Mouse (Mus musculus): ENCODE data around the gene Ccser2.

The Ccser2 gene

DNA sequence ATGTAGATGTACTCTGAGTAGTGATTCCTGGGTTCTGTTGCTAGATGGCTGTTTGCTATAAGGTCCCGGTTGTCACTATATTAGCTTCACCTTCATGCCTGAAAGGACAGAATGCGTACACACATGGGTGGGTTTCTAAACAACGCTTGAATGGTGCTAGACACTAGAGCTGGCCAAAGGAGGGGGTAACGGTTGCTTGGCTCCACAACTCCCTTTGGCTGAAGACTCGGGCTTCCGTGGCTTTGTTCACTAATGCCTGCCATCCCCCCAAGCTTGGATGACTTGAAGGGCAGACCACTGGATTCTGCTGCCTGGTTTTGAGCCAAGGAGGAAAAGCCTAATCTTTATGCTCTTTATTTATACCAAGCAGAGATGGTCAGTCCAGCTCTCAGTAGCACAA is 98.3 kb downstream of the Ccser2 start:
- no peak for DNase-seq (ENCODE audit: low read depth, low spot score)

DNA sequence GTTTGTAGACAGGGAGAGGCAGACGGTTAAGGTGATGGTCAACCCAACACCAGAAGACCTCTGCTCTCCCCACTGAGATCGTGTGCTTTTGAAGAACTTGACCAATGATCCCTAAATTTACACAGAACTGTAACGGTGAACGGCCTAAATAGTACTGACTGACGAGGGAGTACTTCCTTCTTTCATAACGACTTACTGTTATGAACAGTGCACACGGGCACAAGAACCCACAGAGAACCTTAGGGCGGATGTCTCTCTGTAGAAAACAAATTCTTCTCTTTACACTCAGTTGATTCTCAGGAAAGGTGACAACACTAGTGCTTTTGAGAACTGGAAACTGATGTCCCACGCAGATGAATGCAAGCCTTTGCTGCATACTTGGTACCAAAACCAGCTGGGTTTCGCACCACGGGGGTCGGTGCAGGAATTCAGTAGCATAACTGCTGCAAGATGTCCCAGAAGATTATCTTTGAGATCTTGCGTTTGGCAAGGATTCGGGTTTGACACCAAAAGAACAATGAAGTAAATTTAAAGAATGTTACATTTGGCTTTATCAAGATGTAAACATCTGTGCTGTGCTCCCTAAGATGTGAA is 99.7 kb downstream of the Ccser2 start:
- no peak for DNase-seq (ENCODE audit: low read depth, low spot score)

DNA sequence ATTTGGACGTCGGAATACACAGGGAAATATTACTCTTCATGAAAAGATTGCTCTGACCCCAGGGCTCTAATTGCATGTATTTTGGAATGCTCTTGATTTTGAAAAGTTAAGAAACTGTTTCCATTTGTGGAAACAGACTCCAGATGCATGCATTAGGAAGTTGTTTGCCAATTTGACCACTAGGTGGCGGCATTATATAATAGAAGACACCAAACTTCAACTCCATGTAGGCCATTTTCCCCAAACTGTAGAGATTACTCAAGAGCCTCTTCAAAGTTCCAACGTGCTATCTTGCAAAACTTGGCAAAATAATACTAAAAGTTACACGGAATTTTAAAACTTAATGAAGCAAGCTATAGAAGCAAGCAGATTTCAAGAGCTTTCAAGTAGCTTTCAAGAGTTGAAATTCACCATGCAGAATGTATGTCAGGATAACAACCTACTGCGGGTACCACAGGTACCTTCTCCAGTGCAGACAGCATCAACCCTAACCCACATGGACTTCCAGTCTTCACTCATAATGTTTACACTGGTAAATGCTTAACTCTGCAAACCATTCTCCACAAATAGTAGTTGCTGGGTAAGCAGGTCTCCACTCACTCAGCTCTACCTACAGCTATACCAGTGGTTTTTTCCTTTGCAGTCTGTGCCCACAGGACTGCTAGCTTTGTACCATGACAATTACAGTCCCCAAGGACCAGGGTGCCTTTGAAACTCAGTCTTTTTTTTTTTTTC is 101.4 kb downstream of the Ccser2 start:
- DNase-seq (ENCODE audit: low read depth, low spot score): peak; percentile 54

DNA sequence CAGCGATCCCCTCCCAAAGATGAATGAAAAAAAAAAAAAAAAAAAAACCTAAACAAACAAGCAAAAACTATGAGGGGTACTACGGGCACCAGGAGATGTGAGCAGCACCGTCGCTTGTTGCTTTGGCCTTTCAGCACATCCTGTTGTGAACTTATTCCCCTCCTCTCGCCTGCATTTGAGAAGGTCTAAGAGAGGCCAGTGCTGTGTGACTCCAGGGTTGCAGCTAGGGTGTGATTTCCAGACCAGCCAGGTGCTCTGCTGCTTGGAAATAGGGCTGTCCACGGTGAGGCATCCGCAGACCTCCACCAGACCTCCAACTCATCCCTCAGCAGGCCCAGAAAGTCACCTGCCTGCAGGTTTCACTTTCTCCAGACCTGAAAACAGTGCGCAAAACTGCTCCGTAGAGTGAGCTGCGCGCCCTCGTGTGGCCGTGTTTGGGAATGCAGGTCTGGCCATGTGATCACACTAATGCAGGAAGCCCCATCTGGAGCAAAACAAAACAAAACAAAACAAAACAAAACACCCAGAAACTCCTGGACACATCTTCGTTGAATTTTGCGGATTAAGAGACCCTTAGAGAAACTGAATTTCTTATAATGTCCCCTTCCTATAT is 104.6 kb downstream of the Ccser2 start:
- DNase-seq (ENCODE audit: low read depth, low spot score): peak; percentile 65

DNA sequence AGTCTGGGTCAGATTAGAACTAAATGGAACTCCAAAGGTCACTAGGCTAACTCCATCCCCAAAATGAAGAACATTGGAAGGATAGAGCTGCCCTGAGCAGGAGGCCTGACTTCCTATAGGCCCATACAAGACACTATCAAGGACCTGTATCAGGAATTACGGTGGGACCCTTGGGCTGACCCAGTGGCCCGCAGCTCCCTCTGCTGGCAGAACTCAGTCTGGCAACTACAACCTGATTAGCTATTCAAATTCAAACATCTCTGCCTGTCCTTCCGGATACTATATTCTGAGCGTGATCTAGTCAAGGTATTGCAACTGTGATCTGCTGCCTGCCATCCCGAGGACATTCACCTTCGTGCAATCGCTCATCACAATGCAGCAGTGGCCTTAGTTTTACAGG is 106.2 kb downstream of the Ccser2 start:
- no peak for DNase-seq (ENCODE audit: low read depth, low spot score)

DNA sequence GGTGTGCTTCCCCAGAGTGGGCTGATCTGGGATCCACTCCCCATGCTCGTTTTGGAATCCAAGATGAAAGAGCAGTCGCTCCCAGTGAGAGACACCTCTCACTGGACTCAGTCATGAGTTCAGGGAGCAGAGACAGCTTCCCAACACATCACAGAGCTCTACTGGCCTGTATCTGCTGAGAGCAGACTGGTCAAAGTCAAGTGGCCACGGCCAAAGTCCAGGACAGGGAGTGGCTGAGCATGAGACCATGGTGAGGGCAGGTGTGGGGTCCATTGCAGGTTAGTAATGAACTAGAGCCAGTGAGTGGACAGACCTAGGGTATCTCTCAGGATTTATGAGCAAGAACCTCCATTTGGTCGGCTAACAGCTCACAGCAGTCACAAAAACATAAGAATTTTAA is 109.6 kb downstream of the Ccser2 start:
- no peak for DNase-seq (ENCODE audit: low read depth, low spot score)

DNA sequence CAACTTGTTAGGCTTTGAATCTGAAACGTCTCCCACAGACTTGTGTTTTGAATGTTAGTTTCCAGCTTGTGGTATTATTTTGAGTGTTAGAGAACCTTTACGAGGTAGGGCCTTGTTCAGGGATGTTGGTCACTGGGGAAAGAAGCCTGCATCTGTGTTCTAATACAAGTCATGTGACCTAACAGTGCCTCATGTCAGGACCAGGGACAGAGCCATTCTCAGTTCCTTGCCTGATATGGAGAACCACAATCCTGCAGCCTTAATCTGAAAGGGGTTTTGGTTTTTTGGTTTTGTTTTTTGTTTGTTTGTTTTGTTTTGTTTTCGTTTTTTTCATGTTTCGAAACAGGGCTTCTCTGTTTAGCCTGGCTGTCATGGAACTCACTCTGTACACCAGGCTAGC is 115.6 kb downstream of the Ccser2 start:
- no peak for DNase-seq (ENCODE audit: low read depth, low spot score)

DNA sequence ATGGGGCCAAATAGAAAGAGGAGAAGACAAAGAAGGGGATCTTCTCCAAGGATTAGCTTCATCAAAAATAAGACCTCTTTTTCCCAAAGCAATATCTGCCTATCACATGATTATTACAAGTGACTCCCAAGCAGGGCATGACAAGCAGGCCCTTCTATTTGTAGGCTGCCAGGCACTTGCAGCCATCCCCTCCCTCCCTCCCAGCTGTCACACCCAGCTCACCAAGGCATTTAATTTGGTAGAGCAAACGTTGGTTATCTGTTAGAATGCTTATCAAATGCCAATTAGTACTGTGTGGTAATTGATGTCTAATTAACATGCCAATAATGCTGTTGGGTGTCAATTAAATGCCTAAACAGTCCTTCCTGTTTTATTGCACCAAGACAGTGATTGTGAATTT is 119.7 kb downstream of the Ccser2 start:
- no peak for DNase-seq (ENCODE audit: low read depth, low spot score)

Measured in retina, adult 2 months (tissue).